Mouse (Mus musculus): ENCODE data around the gene Spns2. TPM values are rescaled to one million over a fixed set of nuclear protein-coding genes. Genes with fewer than 3 reads are reported as not detected.

Gene Spns2
- polyA plus RNA-seq, 1 experiment from 2014 or later = 3.0 TPM

DNA sequence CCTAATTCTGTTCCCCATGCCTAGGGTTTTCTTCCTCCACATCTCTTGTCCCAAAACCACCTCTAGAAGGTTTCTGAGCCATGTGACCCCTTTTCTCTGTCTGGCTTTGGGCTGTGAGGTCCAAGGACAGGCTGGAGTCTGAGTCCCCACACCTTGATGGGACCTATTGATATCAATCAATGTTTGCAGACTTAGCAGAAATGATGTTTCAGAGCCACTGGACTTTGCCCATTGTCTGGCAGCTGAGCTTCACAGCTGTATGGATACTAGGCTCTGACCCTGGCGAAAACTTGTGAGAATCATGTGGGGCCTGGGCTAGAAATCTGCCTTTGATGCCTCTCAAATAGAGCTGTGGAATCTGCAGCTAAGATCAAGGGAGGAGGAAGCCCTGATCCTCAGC, 7.1 kb upstream of the Spns2 start:
- no peak overlapping the region for H3K4me2 ChIP-seq (replicated peaks; ENCODE audit: low read depth, low read length)
- WGBS = 41% methylated on average over 1 of the region's 1 CpGs

DNA sequence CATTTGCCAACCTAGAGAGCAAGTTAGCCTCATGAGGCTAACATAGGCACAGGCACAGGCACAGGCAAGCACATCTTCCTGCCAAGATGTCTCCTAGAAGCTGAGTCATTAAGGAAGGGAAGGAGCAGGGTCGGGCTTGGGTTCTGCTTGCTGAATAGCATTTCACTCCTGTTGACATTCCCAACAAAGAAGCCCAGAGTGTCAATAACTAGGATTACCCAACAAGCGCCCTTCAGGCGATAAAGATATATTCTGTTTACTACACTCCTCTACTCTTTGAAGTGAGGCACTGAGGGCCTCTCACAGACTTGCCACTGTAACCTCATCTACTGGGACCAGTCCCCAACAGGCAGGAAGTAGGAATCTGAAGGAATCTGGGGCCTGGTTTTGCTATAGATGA, 6.4 kb upstream of the Spns2 start:
- Histone ChIP-seq H3K4me1 (ENCODE audit: control insufficient read depth, insufficient read depth, low read length) (no peaks in the 10 kb centered on the region), H3K4me3 (ENCODE audit: low read depth, low read length) (no peak overlapping the region), H3K36me3 (ENCODE audit: control insufficient read depth, insufficient read depth, low read length) (no peaks in the 10 kb centered on the region), H3K27ac (ENCODE audit: low read length) (no peak overlapping the region), H3K9ac (replicated peaks; ENCODE audit: low read depth, low read length) (no peak overlapping the region), H3K27me3 (ENCODE audit: control insufficient read depth, insufficient read depth, low read length) (no peaks in the 10 kb centered on the region), H3K4me2 (replicated peaks; ENCODE audit: low read depth, low read length) (no peak overlapping the region), H3K9me3 (ENCODE audit: control insufficient read depth, low read depth, low read length) (no peaks in the 10 kb centered on the region)
- no peak for ATAC-seq (ENCODE audit: insufficient number of reproducible peaks, insufficient read depth, low FRiP score, low read depth)
- 71% methylated on average over 3 of the region's 3 CpGs for WGBS

More for the DNA sequence above, 7.1 kb upstream of the Spns2 start:
- H3K4me3 ChIP-seq (ENCODE audit: low read depth, low read length) = no peak overlapping the region
- no peaks in the 10 kb centered on the region for H3K4me1 ChIP-seq (ENCODE audit: control insufficient read depth, insufficient read depth, low read length)
- ATAC-seq (ENCODE audit: insufficient number of reproducible peaks, insufficient read depth, low FRiP score, low read depth) = no peak
- no peaks in the 10 kb centered on the region for H3K9me3 ChIP-seq (ENCODE audit: control insufficient read depth, low read depth, low read length)
- no peaks in the 10 kb centered on the region for H3K36me3 ChIP-seq (ENCODE audit: control insufficient read depth, insufficient read depth, low read length)
- H3K9ac ChIP-seq (replicated peaks; ENCODE audit: low read depth, low read length) = no peak overlapping the region
- no peak overlapping the region for H3K27ac ChIP-seq (ENCODE audit: low read length)
- no peaks in the 10 kb centered on the region for H3K27me3 ChIP-seq (ENCODE audit: control insufficient read depth, insufficient read depth, low read length)

DNA sequence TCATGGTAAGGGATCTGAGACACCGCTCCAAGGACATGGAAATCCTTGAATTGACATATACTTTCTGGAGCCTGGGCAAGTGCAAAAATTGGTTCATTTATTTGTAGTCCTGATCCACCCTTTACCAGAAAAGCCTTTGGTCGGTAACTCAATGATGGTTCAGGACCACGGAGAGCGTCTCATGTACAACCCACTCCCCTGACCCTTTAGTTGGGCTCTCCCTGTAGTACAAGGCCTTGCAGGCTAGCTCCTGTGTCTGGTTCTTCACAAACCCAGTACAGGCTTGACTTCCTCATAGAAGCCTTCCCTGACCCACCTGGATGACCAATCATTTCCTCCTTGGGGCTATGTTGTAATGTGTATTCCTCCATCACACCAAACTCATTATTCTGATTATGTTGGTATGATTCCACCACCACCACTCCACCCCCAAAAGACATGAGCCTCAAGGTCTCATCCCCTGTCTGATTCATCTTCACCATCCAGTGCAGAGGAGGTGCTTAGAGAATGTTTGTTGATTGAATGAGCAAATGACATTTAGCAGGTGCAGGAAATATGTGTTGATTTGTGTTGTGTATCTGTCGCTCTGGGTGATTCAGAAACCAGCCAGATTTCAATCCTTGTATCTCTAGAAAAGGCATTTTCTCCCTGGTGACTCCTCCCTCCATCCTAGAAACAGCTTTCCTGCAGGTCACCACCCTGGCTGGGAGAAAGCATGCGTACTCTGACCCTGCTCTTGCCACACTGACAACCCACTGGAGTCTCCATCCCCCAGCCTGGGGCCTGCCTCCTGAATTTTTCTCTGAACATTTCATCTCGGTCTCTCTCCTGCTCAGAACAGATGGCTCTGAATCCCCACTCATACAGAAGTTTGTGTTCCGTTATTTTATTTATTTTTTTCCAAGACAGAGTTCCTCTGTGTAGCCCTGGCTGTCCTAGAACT, 4.6 kb upstream of the Spns2 start:
- Histone ChIP-seq H3K27me3 (ENCODE audit: control insufficient read depth, insufficient read depth, low read length) (peaks cover 2% of the 10 kb centered on the region; the same call in 1 of the 2 replicates), H3K9me3 (ENCODE audit: control insufficient read depth, low read depth, low read length) (no peaks in the 10 kb centered on the region), H3K4me3 (ENCODE audit: low read depth, low read length) (no peak overlapping the region), H3K27ac (ENCODE audit: low read length) (no peak overlapping the region), H3K4me2 (replicated peaks; ENCODE audit: low read depth, low read length) (no peak overlapping the region), H3K9ac (replicated peaks; ENCODE audit: low read depth, low read length) (no peak overlapping the region), H3K4me1 (ENCODE audit: control insufficient read depth, insufficient read depth, low read length) (peaks cover 1% of the 10 kb centered on the region; the same call in 1 of the 2 replicates), H3K36me3 (ENCODE audit: control insufficient read depth, insufficient read depth, low read length) (no peaks in the 10 kb centered on the region)
- ATAC-seq (ENCODE audit: insufficient number of reproducible peaks, insufficient read depth, low FRiP score, low read depth) = no peak
- WGBS = 47% methylated on average over 8 of the region's 8 CpGs

DNA sequence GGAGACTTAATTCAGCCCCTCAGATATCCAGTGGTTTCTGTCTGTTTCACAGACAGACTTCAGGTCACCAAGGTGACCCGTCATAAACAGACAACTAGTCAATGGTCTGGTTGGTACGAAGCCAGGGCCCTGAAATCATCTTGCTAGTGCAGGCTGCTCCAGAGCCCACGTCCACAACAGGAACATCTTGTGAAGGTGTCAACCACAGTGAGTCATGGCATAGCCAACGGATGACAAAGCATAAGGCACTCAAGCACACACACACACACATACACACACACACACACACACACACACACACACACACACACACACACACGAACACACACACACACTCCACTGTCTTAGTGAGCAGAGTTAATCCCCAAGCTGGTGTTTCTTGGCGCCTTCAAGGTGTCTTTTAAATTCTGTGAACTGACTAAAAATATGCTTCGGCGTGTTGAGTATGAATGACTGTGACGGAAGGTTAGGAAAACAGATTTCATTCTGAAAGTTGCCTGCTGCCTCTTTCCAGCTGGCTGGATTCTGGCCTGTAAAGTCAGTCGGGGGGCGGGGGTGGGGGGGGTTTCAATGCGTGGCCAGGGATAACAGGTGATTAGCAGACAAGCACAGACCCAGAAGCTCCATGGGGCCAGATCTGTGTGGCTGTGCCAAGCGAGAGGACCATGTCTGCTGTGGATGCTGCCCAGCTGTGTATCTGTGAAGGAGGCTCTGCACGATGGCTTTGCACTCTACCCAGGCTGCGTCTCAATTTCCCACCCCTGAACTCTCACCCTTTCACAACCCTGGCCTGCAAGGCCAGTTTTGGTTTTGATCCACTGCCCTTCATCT, 1.6 kb upstream of the Spns2 start:
- Histone ChIP-seq H3K27me3 (ENCODE audit: control insufficient read depth, insufficient read depth, low read length) (peaks cover 14% of the 10 kb centered on the region; the same call in 1 of the 2 replicates), H3K9me3 (ENCODE audit: control insufficient read depth, low read depth, low read length) (no peaks in the 10 kb centered on the region), H3K4me2 (replicated peaks; ENCODE audit: low read depth, low read length) (no peak overlapping the region), H3K36me3 (ENCODE audit: control insufficient read depth, insufficient read depth, low read length) (no peaks in the 10 kb centered on the region), H3K4me1 (ENCODE audit: control insufficient read depth, insufficient read depth, low read length) (peaks cover 9% of the 10 kb centered on the region; the same call in 1 of the 2 replicates), H3K9ac (replicated peaks; ENCODE audit: low read depth, low read length) (no peak overlapping the region), H3K27ac (ENCODE audit: low read length) (no peak overlapping the region), H3K4me3 (ENCODE audit: low read depth, low read length) (no peak overlapping the region)
- WGBS = 70% methylated on average over 15 of the region's 15 CpGs
- ATAC-seq (ENCODE audit: insufficient number of reproducible peaks, insufficient read depth, low FRiP score, low read depth) = no peak

DNA sequence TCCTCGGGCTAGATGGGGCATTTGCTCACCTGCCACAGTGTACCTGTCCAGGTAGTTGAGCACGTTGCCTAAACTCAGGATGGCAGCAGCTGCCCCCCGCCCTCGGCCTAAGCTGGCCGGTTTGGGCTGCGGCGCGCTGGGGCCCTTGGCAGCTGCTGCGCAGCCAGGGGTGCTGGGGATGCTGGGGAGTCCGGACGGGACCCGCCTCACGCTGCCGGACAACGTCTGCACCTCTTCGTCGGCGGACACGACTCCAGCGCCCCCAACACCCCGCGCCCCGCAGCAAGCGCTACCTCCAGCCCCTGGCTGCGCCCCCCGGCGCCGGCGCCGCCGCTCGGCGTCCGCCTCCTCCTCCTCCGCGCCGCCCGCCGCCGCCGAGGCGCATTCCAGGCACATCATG, 307 bp downstream of the Spns2 start:
- no peaks in the 10 kb centered on the region for H3K36me3 ChIP-seq (ENCODE audit: control insufficient read depth, insufficient read depth, low read length)
- 1% methylated on average over 33 of the region's 42 CpGs for WGBS
- no peak overlapping the region for H3K27ac ChIP-seq (ENCODE audit: low read length)

DNA sequence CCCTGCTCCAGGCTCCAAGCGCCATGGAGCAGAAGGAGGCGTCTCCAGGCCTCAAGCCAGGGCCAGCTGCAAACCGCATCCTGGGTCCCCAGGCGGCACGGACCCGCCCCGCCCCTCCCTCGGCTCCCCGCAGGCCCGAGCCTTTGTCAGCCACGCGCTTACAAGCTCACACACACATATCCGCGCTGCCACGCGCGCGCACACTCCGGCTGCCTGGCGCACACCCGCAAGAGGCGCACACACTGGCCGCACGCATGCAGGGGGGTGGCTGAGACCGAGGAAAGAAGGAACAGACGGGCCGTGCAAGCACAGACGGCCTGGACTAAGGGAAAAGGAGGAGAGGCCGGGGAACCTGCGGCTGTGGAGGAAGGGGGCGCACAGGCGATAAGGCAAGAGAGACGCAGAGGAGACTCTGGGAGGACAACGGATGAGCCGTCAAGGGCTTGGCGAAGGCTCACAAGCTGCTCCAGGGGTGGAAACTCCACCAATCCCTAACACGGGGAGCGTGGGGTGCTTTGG, 892 bp downstream of the Spns2 start:
- Histone ChIP-seq H3K9ac (replicated peaks; ENCODE audit: low read depth, low read length) (peak overlapping the region; percentile 38; the same call in 1 of the 2 replicates), H3K27me3 (ENCODE audit: control insufficient read depth, insufficient read depth, low read length) (peaks cover 14% of the 10 kb centered on the region; the same call in 1 of the 2 replicates), H3K4me1 (ENCODE audit: control insufficient read depth, insufficient read depth, low read length) (peaks cover 9% of the 10 kb centered on the region; the same call in 1 of the 2 replicates), H3K27ac (ENCODE audit: low read length) (no peak overlapping the region), H3K36me3 (ENCODE audit: control insufficient read depth, insufficient read depth, low read length) (no peaks in the 10 kb centered on the region), H3K9me3 (ENCODE audit: control insufficient read depth, low read depth, low read length) (no peaks in the 10 kb centered on the region), H3K4me2 (replicated peaks; ENCODE audit: low read depth, low read length) (peak overlapping the region; percentile 98), H3K4me3 (ENCODE audit: low read depth, low read length) (peak overlapping the region; percentile 46)
- 1% methylated on average over 38 of the region's 38 CpGs for WGBS
- 0 out of 2 replicates have a peak, but pooled peaks have one; percentile 21 for ATAC-seq (ENCODE audit: insufficient number of reproducible peaks, insufficient read depth, low FRiP score, low read depth)

More for the DNA sequence above, 307 bp downstream of the Spns2 start:
- H3K4me3 ChIP-seq (ENCODE audit: low read depth, low read length) = peak overlapping the region; percentile 46
- ATAC-seq (ENCODE audit: insufficient number of reproducible peaks, insufficient read depth, low FRiP score, low read depth) = no peak
- H3K4me1 ChIP-seq (ENCODE audit: control insufficient read depth, insufficient read depth, low read length) = peaks cover 9% of the 10 kb centered on the region; the same call in 1 of the 2 replicates
- H3K9me3 ChIP-seq (ENCODE audit: control insufficient read depth, low read depth, low read length) = no peaks in the 10 kb centered on the region
- H3K9ac ChIP-seq (replicated peaks; ENCODE audit: low read depth, low read length) = peak overlapping the region; percentile 38; the same call in 1 of the 2 replicates
- H3K27me3 ChIP-seq (ENCODE audit: control insufficient read depth, insufficient read depth, low read length) = peaks cover 14% of the 10 kb centered on the region; the same call in 1 of the 2 replicates
- peak overlapping the region; percentile 98 for H3K4me2 ChIP-seq (replicated peaks; ENCODE audit: low read depth, low read length)

DNA sequence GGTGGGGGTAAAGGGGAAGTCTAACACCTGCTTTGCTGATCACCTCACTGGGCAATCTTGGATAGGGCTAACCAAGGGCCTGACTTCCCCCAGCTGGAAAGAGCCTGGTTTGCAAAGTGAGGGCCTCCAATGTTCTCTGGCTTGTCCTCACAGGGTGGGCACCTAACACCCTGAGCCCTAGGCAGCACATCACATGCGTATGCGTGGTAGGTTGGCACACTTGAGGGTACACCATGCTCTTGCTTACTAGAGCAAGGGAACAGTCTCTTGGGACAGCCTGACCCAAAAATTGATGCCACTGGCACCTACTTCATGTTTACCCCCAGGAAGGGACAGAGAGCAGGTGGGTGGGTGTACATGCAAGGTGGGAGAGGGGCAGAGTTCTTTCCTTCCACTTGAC, 2.0 kb downstream of the Spns2 start:
- Histone ChIP-seq H3K9me3 (ENCODE audit: control insufficient read depth, low read depth, low read length) (no peaks in the 10 kb centered on the region), H3K4me3 (ENCODE audit: low read depth, low read length) (no peak overlapping the region), H3K9ac (replicated peaks; ENCODE audit: low read depth, low read length) (no peak overlapping the region), H3K27me3 (ENCODE audit: control insufficient read depth, insufficient read depth, low read length) (peaks cover 14% of the 10 kb centered on the region; the same call in 1 of the 2 replicates), H3K4me1 (ENCODE audit: control insufficient read depth, insufficient read depth, low read length) (peaks cover 9% of the 10 kb centered on the region; the same call in 1 of the 2 replicates), H3K4me2 (replicated peaks; ENCODE audit: low read depth, low read length) (peak overlapping the region; percentile 98; the same call in 1 of the 2 replicates), H3K27ac (ENCODE audit: low read length) (no peak overlapping the region), H3K36me3 (ENCODE audit: control insufficient read depth, insufficient read depth, low read length) (no peaks in the 10 kb centered on the region)
- ATAC-seq (ENCODE audit: insufficient number of reproducible peaks, insufficient read depth, low FRiP score, low read depth) = no peak
- WGBS = 91% methylated on average over 2 of the region's 2 CpGs

DNA sequence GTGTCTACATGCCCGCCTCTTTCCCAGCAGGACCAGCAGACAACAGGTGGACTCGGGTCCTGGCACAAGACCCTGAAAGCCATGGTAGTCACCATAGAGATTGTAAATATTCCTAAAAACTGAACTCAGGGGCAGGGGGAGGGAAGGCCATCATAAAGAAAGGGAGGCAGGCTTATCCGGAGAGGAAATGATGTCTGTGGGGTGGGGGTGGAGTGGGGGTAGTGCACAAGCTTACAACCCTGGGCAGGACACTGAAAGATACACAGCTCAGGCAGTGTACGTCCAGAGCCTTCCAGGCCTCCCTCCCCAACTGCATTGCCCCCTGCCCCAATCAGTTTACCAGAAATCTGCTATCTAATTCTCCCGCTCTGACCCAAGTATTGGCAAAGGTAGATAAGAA, 2.5 kb downstream of the Spns2 start:
- Histone ChIP-seq H3K4me2 (replicated peaks; ENCODE audit: low read depth, low read length) (no peak overlapping the region), H3K4me1 (ENCODE audit: control insufficient read depth, insufficient read depth, low read length) (peaks cover 9% of the 10 kb centered on the region; the same call in 1 of the 2 replicates), H3K4me3 (ENCODE audit: low read depth, low read length) (no peak overlapping the region), H3K27me3 (ENCODE audit: control insufficient read depth, insufficient read depth, low read length) (peaks cover 14% of the 10 kb centered on the region; the same call in 1 of the 2 replicates), H3K9me3 (ENCODE audit: control insufficient read depth, low read depth, low read length) (no peaks in the 10 kb centered on the region), H3K9ac (replicated peaks; ENCODE audit: low read depth, low read length) (no peak overlapping the region), H3K36me3 (ENCODE audit: control insufficient read depth, insufficient read depth, low read length) (no peaks in the 10 kb centered on the region), H3K27ac (ENCODE audit: low read length) (no peak overlapping the region)
- 61% methylated on average over 5 of the region's 5 CpGs for WGBS
- no peak for ATAC-seq (ENCODE audit: insufficient number of reproducible peaks, insufficient read depth, low FRiP score, low read depth)
